Mouse (Mus musculus) CH12.LX (cell line): ENCODE results near the gene Pnmal2. TPM values are rescaled to one million over a fixed set of nuclear protein-coding genes. Genes with fewer than 3 reads are reported as not detected.

Experiments used
- DNase-seq: peaks from one replicate; pipeline ENCODE4 v3.0.0-alpha.2; 2013; ENCODE audit errors: extremely low read depth
- H3K27ac ChIP-seq: 2 replicates; pipeline ENCODE4 v1.5.1; 2012; ENCODE audit warnings: low read depth, mild to moderate bottlenecking, control low read depth, moderate library complexity; ENCODE audit not compliant: insufficient read depth
- H3K27me3 ChIP-seq: replicated peaks from 2 replicates; pipeline ENCODE3; 2012; ENCODE audit warnings: inconsistent platforms
- H3K36me3 ChIP-seq, 2 experiments: replicated peaks in 1 of 2; 2 replicates each; pipeline versions ENCODE3 to v1.6.1; 2012; ENCODE audit warnings: inconsistent platforms in 1 of 2, low read length in 1 of 2, mild to moderate bottlenecking in 1 of 2, mixed read lengths in 1 of 2, moderate library complexity in 1 of 2; ENCODE audit not compliant: control insufficient read depth in 1 of 2, insufficient read depth in 1 of 2
- H3K4me1 ChIP-seq, 2 experiments: 2 replicates each; pipeline ENCODE4 v1.6.1; 2012; ENCODE audit warnings: inconsistent platforms in 1 of 2, moderate library complexity in 1 of 2; ENCODE audit not compliant: insufficient read depth in 2 of 2, control insufficient read depth in 1 of 2
- H3K4me2 ChIP-seq: 2 replicates; pipeline ENCODE4 v1.6.1; 2012; ENCODE audit warnings: low read depth, mild to moderate bottlenecking, control low read depth; ENCODE audit not compliant: poor library complexity, insufficient read depth, severe bottlenecking
- H3K4me3 ChIP-seq, 3 experiments: fragments of 150-350 bp in 1 of 3; sonication (generic) in 1 of 3; replicated peaks in 1 of 3; 2 replicates each; pipeline versions ENCODE3 to v1.5.1; 2011 to 2012; ENCODE audit warnings: low read depth in 2 of 3, low read length in 2 of 3, mild to moderate bottlenecking in 2 of 3, moderate library complexity in 2 of 3, control low read depth in 1 of 3, improper control_type of control experiment in 1 of 3, inconsistent platforms in 1 of 3, mixed read lengths in 1 of 3; ENCODE audit not compliant: poor library complexity in 1 of 3
- H3K79me2 ChIP-seq: replicated peaks from 2 replicates; pipeline ENCODE4 v1.6.1; 2012; ENCODE audit warnings: mild to moderate bottlenecking, moderate library complexity; ENCODE audit not compliant: control insufficient read depth, poor library complexity, insufficient read depth, severe bottlenecking; ENCODE audit errors: extremely low read depth
- H3K9ac ChIP-seq: 2 replicates; pipeline ENCODE4 v1.6.1; 2012; ENCODE audit warnings: low read depth, mild to moderate bottlenecking, control low read depth, moderate library complexity; ENCODE audit not compliant: insufficient read depth
- H3K9me3 ChIP-seq: replicated peaks from 2 replicates; pipeline ENCODE3; 2012; ENCODE audit warnings: low read length, inconsistent platforms, mixed read lengths
- BHLHE40 ChIP-seq: IDR thresholded peaks from 2 replicates; pipeline ENCODE4 v1.6.1; 2011; ENCODE audit warnings: mild to moderate bottlenecking, low read depth, low read length, improper control_type of control experiment
- CHD1 ChIP-seq: IDR thresholded peaks from 2 replicates; pipeline ENCODE4 v1.6.1; 2012; ENCODE audit warnings: low read depth, low read length, improper control_type of control experiment, inconsistent platforms
- CHD2 ChIP-seq: IDR thresholded peaks from 2 replicates; pipeline ENCODE4 v1.6.1; 2011; ENCODE audit warnings: low read length, improper control_type of control experiment
- ELF1 ChIP-seq: IDR thresholded peaks from 2 replicates; pipeline ENCODE4 v1.6.1; 2014; ENCODE audit warnings: low read depth, mild to moderate bottlenecking, inconsistent platforms, low read length, improper control_type of control experiment
- EP300 ChIP-seq: IDR thresholded peaks from 2 replicates; pipeline ENCODE4 v1.6.1; 2011; ENCODE audit warnings: low read length, improper control_type of control experiment
- ETS1 ChIP-seq: conservative IDR thresholded peaks from 2 replicates; pipeline ENCODE4 v1.6.1; 2012; ENCODE audit warnings: low read depth, mild to moderate bottlenecking, inconsistent platforms, low read length, improper control_type of control experiment, moderate library complexity
- GABPA ChIP-seq: IDR thresholded peaks from 2 replicates; pipeline ENCODE4 v1.6.1; 2012; ENCODE audit warnings: low read depth, low read length, improper control_type of control experiment, inconsistent platforms; ENCODE audit not compliant: insufficient replicate concordance
- IRF4 ChIP-seq: IDR thresholded peaks from 2 replicates; pipeline ENCODE4 v1.6.1; 2014; ENCODE audit warnings: low read depth, mild to moderate bottlenecking, inconsistent platforms, low read length, improper control_type of control experiment
- MAFK ChIP-seq: IDR thresholded peaks from 2 replicates; pipeline ENCODE4 v1.6.1; 2011; ENCODE audit warnings: low read length, improper control_type of control experiment; ENCODE audit not compliant: insufficient replicate concordance
- MAZ ChIP-seq: IDR thresholded peaks from 2 replicates; pipeline ENCODE4 v1.6.1; 2012; ENCODE audit warnings: low read depth, mild to moderate bottlenecking, inconsistent platforms, low read length, improper control_type of control experiment, moderate library complexity
- MEF2A ChIP-seq: IDR thresholded peaks from 2 replicates; pipeline ENCODE4 v1.6.1; 2014; ENCODE audit warnings: low read depth, mild to moderate bottlenecking, inconsistent platforms, low read length, improper control_type of control experiment, borderline replicate concordance
- MYC ChIP-seq: IDR thresholded peaks from 2 replicates; pipeline ENCODE4 v1.6.1; 2011; ENCODE audit warnings: low read depth, mild to moderate bottlenecking, improper control_type of control experiment, low read length
- NELFE ChIP-seq: IDR thresholded peaks from 2 replicates; pipeline ENCODE4 v1.6.1; 2011; ENCODE audit warnings: low read depth, low read length, improper control_type of control experiment
- SIN3A ChIP-seq: IDR thresholded peaks from 2 replicates; pipeline ENCODE4 v1.6.1; 2012; ENCODE audit warnings: low read length, improper control_type of control experiment, inconsistent platforms
- TBP ChIP-seq: conservative IDR thresholded peaks from 2 replicates; pipeline ENCODE4 v1.6.1; 2011; ENCODE audit warnings: low read depth, low read length, improper control_type of control experiment
- USF1 ChIP-seq: IDR thresholded peaks from 2 replicates; pipeline ENCODE4 v1.6.1; 2014; ENCODE audit warnings: low read depth, mild to moderate bottlenecking, inconsistent platforms, low read length, improper control_type of control experiment
- USF2 ChIP-seq: conservative IDR thresholded peaks from 2 replicates; pipeline ENCODE4 v1.6.1; 2011; ENCODE audit warnings: low read depth, low read length, improper control_type of control experiment
- ZC3H11A ChIP-seq: IDR thresholded peaks from 2 replicates; pipeline ENCODE4 v1.6.1; 2012; ENCODE audit warnings: low read depth, mild to moderate bottlenecking, inconsistent platforms, low read length, improper control_type of control experiment
- ZKSCAN1 ChIP-seq: IDR thresholded peaks from 2 replicates; pipeline ENCODE4 v1.6.1; 2012; ENCODE audit warnings: low read depth, inconsistent platforms, low read length, improper control_type of control experiment, borderline replicate concordance
- ZMIZ1 ChIP-seq: IDR thresholded peaks from 2 replicates; pipeline ENCODE4 v1.6.1; 2012; ENCODE audit warnings: low read depth, mild to moderate bottlenecking, inconsistent platforms, low read length, improper control_type of control experiment
- ZNF384 ChIP-seq: IDR thresholded peaks from 2 replicates; pipeline ENCODE4 v1.6.1; 2012; ENCODE audit warnings: low read depth, low read length, improper control_type of control experiment, inconsistent platforms
- dilution Hi-C: fragments of 300-500 bp; cut with MboI; formaldehyde crosslinking; loops from 2 replicates; pipeline ENCODE4 v1.14.3; 2020; ENCODE audit warnings: low sequenced_read_pairs; ENCODE audit not compliant: extremely low pct_unique_long_range_greater_than_20kb, extremely low pct_ligation_motif_present
- in situ Hi-C: fragments of 300-500 bp; cut with MboI; formaldehyde crosslinking; loops from 3 replicates; pipeline ENCODE4 v1.14.3; 2019; ENCODE audit warnings: low sequenced_read_pairs, low pct_ligation_motif_present, low pct_unique_long_range_greater_than_20kb, mixed read lengths
- polyA plus RNA-seq: library from polyadenylated mRNA; unstranded; fragments of >175 nt; gene quantifications from 2 replicates; pipeline ENCODE4 v1.2.1, GENCODE M21; 2012; ENCODE audit warnings: low read depth; ENCODE audit not compliant: insufficient read length
- total RNA-seq, 2 experiments: library from RNA; depleted of rRNA; stranded (reverse); fragments of 300-350 nt in 1 of 2; fragments of >200 nt in 1 of 2; gene quantifications; 2 replicates each; pipeline ENCODE4 v1.2.3; 2012 to 2014

Gene Pnmal2
- total and polyA plus RNA-seq, 3 experiments = 0.09 to 0.38 TPM; not detected in 1

DNA sequence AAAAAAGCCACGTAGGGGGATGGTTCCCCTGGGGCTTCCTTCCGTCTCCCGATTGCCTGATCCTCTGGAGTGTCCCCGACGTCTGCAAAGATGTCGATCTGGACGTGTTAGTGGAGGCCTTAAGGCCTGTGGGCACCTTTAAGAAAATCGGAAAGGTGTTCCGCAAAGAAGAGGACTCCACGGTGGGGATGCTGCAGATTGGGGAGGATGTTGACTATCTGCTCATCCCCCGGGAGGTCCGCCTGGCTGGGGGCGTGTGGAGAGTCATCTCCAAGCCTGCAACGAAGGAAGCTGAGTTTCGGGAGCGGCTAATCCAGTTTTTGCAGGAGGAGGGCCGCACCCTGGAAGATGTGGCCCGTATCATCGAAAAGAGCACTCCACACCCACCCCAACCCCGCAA lies 49.9 kb downstream of the Pnmal2 start:
- in situ Hi-C loops = no loop called here
- TF ChIP-seq ETS1 (no peak), ZMIZ1 (no peak), BHLHE40 (no peak), GABPA (no peak), ELF1 (no peak), MAZ (no peak)
- TF ChIP-seq, all 38 proteins: peak for 0
- Histone ChIP-seq H3K79me2 (no peaks in the 10 kb centered on the region), H3K27ac (no peak overlapping the region), H3K27me3 (no peaks in the 10 kb centered on the region), H3K9me3 (no peaks in the 10 kb centered on the region), H3K9ac (no peak overlapping the region), H3K4me2 (no peak overlapping the region), H3K4me1 (peaks cover 3 to 8% of the 10 kb centered on the region in 2 experiments; a peak in 3 of 4 replicates), H3K36me3 (no peaks in the 10 kb centered on the region), H3K4me3 (no peak overlapping the region)
- dilution Hi-C loops = no loop called here
- no peak for DNase-seq

DNA sequence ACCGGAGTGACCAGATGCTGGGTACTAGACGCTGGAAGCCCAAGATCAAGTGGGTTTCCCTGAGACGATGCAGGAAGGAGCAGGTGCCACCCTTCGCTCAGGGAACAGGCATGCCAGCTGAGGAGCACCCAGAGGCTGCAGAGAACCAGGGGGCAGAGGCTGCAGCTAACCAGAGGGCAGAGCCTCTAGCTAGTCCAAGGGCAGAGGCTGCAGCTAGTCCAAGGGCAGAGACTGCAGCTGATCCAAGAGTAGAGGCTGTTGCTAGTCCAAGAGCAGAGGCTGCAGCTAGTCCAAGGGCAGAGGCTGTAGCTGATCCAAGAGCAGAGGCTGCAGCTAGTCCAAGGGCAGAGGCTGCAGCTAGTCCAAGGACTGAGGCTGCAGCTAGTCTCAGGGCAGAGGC lies 50.9 kb downstream of the Pnmal2 start:
- no peak overlapping the region for H3K4me2 ChIP-seq
- no peak overlapping the region for H3K9ac ChIP-seq
- no peak overlapping the region for H3K4me3 ChIP-seq
- no peak for DNase-seq
- dilution Hi-C loops (no loop called here), in situ Hi-C loops (loop anchor here (5.0 kb wide), 1 partner anchor 43 kb away; no protein-coding TSS in a partner anchor)
- H3K4me1 ChIP-seq = peaks cover 3 to 8% of the 10 kb centered on the region in 2 experiments; a peak in 3 of 4 replicates
- peaks cover 0 to 5% of the 10 kb centered on the region in 2 experiments for H3K36me3 ChIP-seq
- H3K27ac ChIP-seq = no peak overlapping the region
- no peaks in the 10 kb centered on the region for H3K9me3 ChIP-seq
- no peaks in the 10 kb centered on the region for H3K27me3 ChIP-seq
- TF ChIP-seq TBP = no peak
- no peak for TF ChIP-seq ZC3H11A
- TF ChIP-seq GABPA = no peak
- no peak for TF ChIP-seq SIN3A
- TF ChIP-seq ZKSCAN1 = no peak
- TF ChIP-seq ZMIZ1 = no peak
- no peak for TF ChIP-seq CHD2
- TF ChIP-seq MYC = no peak
- no peak for TF ChIP-seq MEF2A
- TF ChIP-seq MAFK = no peak
- TF ChIP-seq USF1 = no peak
- TF ChIP-seq CHD1 = no peak
- no peak for TF ChIP-seq ZNF384
- no peak for TF ChIP-seq USF2
- TF ChIP-seq IRF4 = no peak
- no peak for TF ChIP-seq MAZ
- no peak for TF ChIP-seq NELFE
- TF ChIP-seq EP300 = no peak
- no peaks in the 10 kb centered on the region for H3K79me2 ChIP-seq

Other genes with a start within 250 kb of the Pnmal2 start
- gene Ceacam9, start 222.8 kb upstream of the Pnmal2 start, total RNA-seq (2012; rRNA removed) = not detected in 2 replicates
- not detected in 2 replicates for gene Ceacam9, start 222.8 kb upstream of the Pnmal2 start, total RNA-seq (2014; rRNA removed)
- gene Ceacam9, start 222.8 kb upstream of the Pnmal2 start, polyA plus RNA-seq = 0.21 TPM in 1 of 2 replicates, not detected in the other
- gene Ap2s1, start 206.3 kb upstream of the Pnmal2 start, total RNA-seq (2012; rRNA removed) = 232 and 234 TPM in 2 replicates
- 202 and 213 TPM in 2 replicates for gene Ap2s1, start 206.3 kb upstream of the Pnmal2 start, total RNA-seq (2014; rRNA removed)
- gene Ap2s1, start 206.3 kb upstream of the Pnmal2 start, polyA plus RNA-seq = 167 and 180 TPM in 2 replicates
- 147 and 174 TPM in 2 replicates for gene Slc1a5, start 163.3 kb upstream of the Pnmal2 start, total RNA-seq (2012; rRNA removed)
- gene Slc1a5, start 163.3 kb upstream of the Pnmal2 start, total RNA-seq (2014; rRNA removed) = 115 TPM in 2 replicates
- 191 and 245 TPM in 2 replicates for gene Slc1a5, start 163.3 kb upstream of the Pnmal2 start, polyA plus RNA-seq
- gene Strn4, start 128.8 kb upstream of the Pnmal2 start, total RNA-seq (2012; rRNA removed) = 57.4 and 63.5 TPM in 2 replicates
- 41.7 and 46.0 TPM in 2 replicates for gene Strn4, start 128.8 kb upstream of the Pnmal2 start, total RNA-seq (2014; rRNA removed)
- 69.7 and 74.5 TPM in 2 replicates for gene Strn4, start 128.8 kb upstream of the Pnmal2 start, polyA plus RNA-seq
- 19.6 and 20.3 TPM in 2 replicates for gene Fkrp, start 128.0 kb upstream of the Pnmal2 start, total RNA-seq (2012; rRNA removed)
- 13.0 and 16.5 TPM in 2 replicates for gene Fkrp, start 128.0 kb upstream of the Pnmal2 start, total RNA-seq (2014; rRNA removed)
- gene Fkrp, start 128.0 kb upstream of the Pnmal2 start, polyA plus RNA-seq = 19.6 and 23.4 TPM in 2 replicates
- 18.0 and 18.7 TPM in 2 replicates for gene Prkd2, start 101.8 kb upstream of the Pnmal2 start, total RNA-seq (2012; rRNA removed)
- 8.6 and 9.8 TPM in 2 replicates for gene Prkd2, start 101.8 kb upstream of the Pnmal2 start, total RNA-seq (2014; rRNA removed)
- gene Prkd2, start 101.8 kb upstream of the Pnmal2 start, polyA plus RNA-seq = 32.2 and 39.0 TPM in 2 replicates
- 2.9 and 3.5 TPM in 2 replicates for gene Dact3, start 69.4 kb upstream of the Pnmal2 start, total RNA-seq (2012; rRNA removed)
- 4.0 and 5.1 TPM in 2 replicates for gene Dact3, start 69.4 kb upstream of the Pnmal2 start, total RNA-seq (2014; rRNA removed)
- 9.2 and 12.0 TPM in 2 replicates for gene Dact3, start 69.4 kb upstream of the Pnmal2 start, polyA plus RNA-seq
- gene Gng8, start 52.9 kb upstream of the Pnmal2 start, total RNA-seq (2012; rRNA removed) = 0.25 TPM in 1 of 2 replicates, not detected in the other
- not detected in 2 replicates for gene Gng8, start 52.9 kb upstream of the Pnmal2 start, total RNA-seq (2014; rRNA removed)
- gene Gng8, start 52.9 kb upstream of the Pnmal2 start, polyA plus RNA-seq = 2.4 and 2.5 TPM in 2 replicates
- 7.0 and 7.5 TPM in 2 replicates for gene Ptgir, start 38.2 kb upstream of the Pnmal2 start, total RNA-seq (2012; rRNA removed)
- 2.7 and 3.8 TPM in 2 replicates for gene Ptgir, start 38.2 kb upstream of the Pnmal2 start, total RNA-seq (2014; rRNA removed)
- 31.1 and 33.3 TPM in 2 replicates for gene Ptgir, start 38.2 kb upstream of the Pnmal2 start, polyA plus RNA-seq
- 312 and 326 TPM in 2 replicates for gene Calm3, start 20.6 kb upstream of the Pnmal2 start, total RNA-seq (2012; rRNA removed)
- gene Calm3, start 20.6 kb upstream of the Pnmal2 start, total RNA-seq (2014; rRNA removed) = 277 and 294 TPM in 2 replicates
- gene Calm3, start 20.6 kb upstream of the Pnmal2 start, polyA plus RNA-seq = 623 and 775 TPM in 2 replicates
- 0.13 TPM in 2 replicates for gene Pnmal1, start 15.0 kb downstream of the Pnmal2 start, total RNA-seq (2012; rRNA removed)
- gene Pnmal1, start 15.0 kb downstream of the Pnmal2 start, total RNA-seq (2014; rRNA removed) = not detected in 2 replicates
- 0.07 and 0.08 TPM in 2 replicates for gene Pnmal1, start 15.0 kb downstream of the Pnmal2 start, polyA plus RNA-seq
- gene Gm42372, start 38.4 kb downstream of the Pnmal2 start, total RNA-seq (2012; rRNA removed) = 0.25 and 0.47 TPM in 2 replicates
- 0.15 and 0.16 TPM in 2 replicates for gene Gm42372, start 38.4 kb downstream of the Pnmal2 start, total RNA-seq (2014; rRNA removed)
- gene Gm42372, start 38.4 kb downstream of the Pnmal2 start, polyA plus RNA-seq = 0.61 and 0.90 TPM in 2 replicates
- gene Ccdc8, start 48.0 kb downstream of the Pnmal2 start, total RNA-seq (2012; rRNA removed) = 0.04 TPM in 1 of 2 replicates, not detected in the other
- gene Ccdc8, start 48.0 kb downstream of the Pnmal2 start, total RNA-seq (2014; rRNA removed) = not detected in 2 replicates
- gene Ccdc8, start 48.0 kb downstream of the Pnmal2 start, polyA plus RNA-seq = 0.14 and 0.16 TPM in 2 replicates
- 128 and 130 TPM in 2 replicates for gene Ppp5c, start 83.2 kb downstream of the Pnmal2 start, total RNA-seq (2012; rRNA removed)
- gene Ppp5c, start 83.2 kb downstream of the Pnmal2 start, total RNA-seq (2014; rRNA removed) = 117 and 125 TPM in 2 replicates
- 223 and 249 TPM in 2 replicates for gene Ppp5c, start 83.2 kb downstream of the Pnmal2 start, polyA plus RNA-seq
- gene Hif3a, start 117.7 kb downstream of the Pnmal2 start, total RNA-seq (2012; rRNA removed) = under 0.01 and 0.08 TPM in 2 replicates
- gene Hif3a, start 117.7 kb downstream of the Pnmal2 start, total RNA-seq (2014; rRNA removed) = 0.03 and 0.05 TPM in 2 replicates
- 0.49 and 0.52 TPM in 2 replicates for gene Hif3a, start 117.7 kb downstream of the Pnmal2 start, polyA plus RNA-seq
- not detected in 2 replicates for gene Psg16, start 129.4 kb downstream of the Pnmal2 start, total RNA-seq (2012; rRNA removed)
- gene Psg16, start 129.4 kb downstream of the Pnmal2 start, total RNA-seq (2014; rRNA removed) = not detected in 2 replicates
- 0.27 TPM in 2 replicates for gene Psg16, start 129.4 kb downstream of the Pnmal2 start, polyA plus RNA-seq
- gene Ceacam3, start 205.6 kb downstream of the Pnmal2 start, total RNA-seq (2012; rRNA removed) = not detected in 2 replicates
- gene Ceacam3, start 205.6 kb downstream of the Pnmal2 start, total RNA-seq (2014; rRNA removed) = not detected in 2 replicates
- gene Ceacam3, start 205.6 kb downstream of the Pnmal2 start, polyA plus RNA-seq = not detected in 2 replicates